Mouse (Mus musculus): ENCODE results near the gene Cbln1.
A peak's percentile ranks its signal among the peaks of the same experiment; 100 is the strongest.

The Cbln1 gene

GRCm38 (mm10) chr8:87472271-87473236, at the start of gene Cbln1:
TSS of gene Cbln1 (minus strand) at chr8:87472609.
- no peak for DNase-seq (ENCODE audit: low read depth, low spot score)

GRCm38 (mm10) chr8:87517132-87517531, 44.7 kb upstream of the Cbln1 start:
- DNase-seq (ENCODE audit: low read depth, low spot score) = no peak

- DNase-seq (ENCODE audit: low read depth, low spot score) = no peak
Measured at GRCm38 (mm10) chr8:87513796-87514195, 41.4 kb upstream of the Cbln1 start.

- DNase-seq (ENCODE audit: low read depth, low spot score) = no peak
Measured at GRCm38 (mm10) chr8:87513350-87513749, 40.9 kb upstream of the Cbln1 start.

GRCm38 (mm10) chr8:87512636-87513035, 40.2 kb upstream of the Cbln1 start:
- no peak for DNase-seq (ENCODE audit: low read depth, low spot score)

- DNase-seq (ENCODE audit: low read depth, low spot score) = peak; percentile 86
Measured at GRCm38 (mm10) chr8:87507046-87507445, 34.6 kb upstream of the Cbln1 start.

GRCm38 (mm10) chr8:87504441-87504840, 32.0 kb upstream of the Cbln1 start:
- peak; percentile 81 for DNase-seq (ENCODE audit: low read depth, low spot score)

GRCm38 (mm10) chr8:87502684-87503083, 30.3 kb upstream of the Cbln1 start:
- no peak for DNase-seq (ENCODE audit: low read depth, low spot score)

GRCm38 (mm10) chr8:87497641-87498040, 25.2 kb upstream of the Cbln1 start:
- peak; percentile 36 for DNase-seq (ENCODE audit: low read depth, low spot score)

- DNase-seq (ENCODE audit: low read depth, low spot score) = peak; percentile 83
Measured at GRCm38 (mm10) chr8:87496511-87496910, 24.1 kb upstream of the Cbln1 start.

- no peak for DNase-seq (ENCODE audit: low read depth, low spot score)
Measured at GRCm38 (mm10) chr8:87494862-87495261, 22.5 kb upstream of the Cbln1 start.

GRCm38 (mm10) chr8:87489841-87490415, 17.5 kb upstream of the Cbln1 start:
- peak; percentile 84 for DNase-seq (ENCODE audit: low read depth, low spot score)

GRCm38 (mm10) chr8:87481396-87481795, 9.0 kb upstream of the Cbln1 start:
- DNase-seq (ENCODE audit: low read depth, low spot score) = no peak

GRCm38 (mm10) chr8:87478221-87478620, 5.8 kb upstream of the Cbln1 start:
- DNase-seq (ENCODE audit: low read depth, low spot score) = no peak

GRCm38 (mm10) chr8:87477102-87477645, 4.8 kb upstream of the Cbln1 start:
- no peak for DNase-seq (ENCODE audit: low read depth, low spot score)

GRCm38 (mm10) chr8:87475551-87475950, 3.1 kb upstream of the Cbln1 start:
- no peak for DNase-seq (ENCODE audit: low read depth, low spot score)

- DNase-seq (ENCODE audit: low read depth, low spot score) = no peak
Measured at GRCm38 (mm10) chr8:87474379-87474778, 2.0 kb upstream of the Cbln1 start.

GRCm38 (mm10) chr8:87473940-87474339, 1.5 kb upstream of the Cbln1 start:
- DNase-seq (ENCODE audit: low read depth, low spot score) = no peak

GRCm38 (mm10) chr8:87473314-87473713, 905 bp upstream of the Cbln1 start:
- DNase-seq (ENCODE audit: low read depth, low spot score) = no peak

- no peak for DNase-seq (ENCODE audit: low read depth, low spot score)
Measured at GRCm38 (mm10) chr8:87471603-87472270, 672 bp downstream of the Cbln1 start.

GRCm38 (mm10) chr8:87470834-87471602, 1.4 kb downstream of the Cbln1 start:
- no peak for DNase-seq (ENCODE audit: low read depth, low spot score)

Data from 3T3-L1 (cell line).